Mouse (Mus musculus) spleen, adult 18-20 months (tissue): ENCODE measurements around the gene Msh2.
A peak's percentile ranks its signal among the peaks of the same experiment; 100 is the strongest.

Experiments
- DNase-seq, 2 experiments: peaks; one replicate each; pipeline ENCODE4 v3.0.0; 2022; ENCODE audit warnings: mixed read lengths in 2 of 2

The Msh2 gene

DNA sequence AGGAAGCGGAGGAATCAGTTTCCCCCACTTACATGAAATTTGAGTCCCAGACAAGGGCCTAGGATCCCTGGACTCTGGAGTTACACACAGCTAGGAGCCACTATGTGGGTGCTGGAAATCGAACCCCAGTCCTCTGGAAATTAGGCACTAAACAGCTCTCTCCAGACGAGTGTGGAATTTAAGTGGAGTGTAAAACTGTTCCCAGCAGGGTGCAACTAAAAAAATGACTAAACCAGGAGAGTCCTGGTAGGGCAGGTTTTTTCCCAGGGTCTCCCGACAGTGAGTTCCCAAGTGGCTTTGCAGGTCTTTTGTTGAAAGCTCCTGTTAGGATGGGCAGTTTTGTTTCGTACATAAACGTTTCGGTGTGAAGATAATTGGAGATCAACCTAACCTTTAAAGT lies 52.6 kb downstream of the Msh2 start:
- no peak for DNase-seq

DNA sequence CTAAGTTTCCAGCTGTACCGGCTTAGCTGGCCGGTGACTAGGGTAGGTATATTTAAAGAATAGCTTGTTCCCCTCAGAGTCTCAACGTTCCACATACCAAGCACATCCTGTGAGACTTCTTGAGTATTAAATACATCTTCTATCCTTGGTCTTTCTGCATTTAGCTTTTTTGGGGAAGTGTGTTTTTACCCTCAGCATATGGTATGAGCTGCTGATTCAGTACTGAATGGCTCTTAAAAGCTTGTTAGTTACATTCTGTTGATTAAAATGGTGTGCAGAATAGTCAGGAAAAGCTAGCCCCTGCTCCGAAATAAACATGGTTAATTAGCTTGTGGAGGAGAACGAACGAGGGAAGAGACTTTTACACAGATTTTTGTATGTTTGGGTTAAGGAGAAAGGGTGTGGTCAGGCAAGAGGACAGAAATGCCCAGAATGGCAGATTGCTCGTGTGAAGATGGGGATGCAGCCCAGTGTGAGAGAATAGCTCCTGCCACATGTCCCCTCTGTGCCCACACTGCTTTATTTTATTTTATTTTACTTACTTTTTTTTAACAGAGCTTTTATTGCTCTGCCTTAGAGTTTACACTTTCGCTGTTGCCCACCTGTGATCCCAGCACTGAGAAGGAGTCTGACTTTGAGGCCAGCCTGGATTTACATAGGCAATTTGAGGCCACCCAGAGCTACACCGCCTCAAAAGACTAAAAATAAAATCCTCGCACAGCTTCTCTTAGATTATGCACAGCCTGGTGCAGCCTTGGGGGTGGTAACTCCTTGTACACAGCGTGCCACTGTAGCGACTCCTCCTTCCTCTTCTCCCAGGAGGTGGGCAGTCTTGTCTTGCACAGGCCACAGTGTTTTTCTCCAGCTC lies 54.6 kb downstream of the Msh2 start:
- no peak for DNase-seq

DNA sequence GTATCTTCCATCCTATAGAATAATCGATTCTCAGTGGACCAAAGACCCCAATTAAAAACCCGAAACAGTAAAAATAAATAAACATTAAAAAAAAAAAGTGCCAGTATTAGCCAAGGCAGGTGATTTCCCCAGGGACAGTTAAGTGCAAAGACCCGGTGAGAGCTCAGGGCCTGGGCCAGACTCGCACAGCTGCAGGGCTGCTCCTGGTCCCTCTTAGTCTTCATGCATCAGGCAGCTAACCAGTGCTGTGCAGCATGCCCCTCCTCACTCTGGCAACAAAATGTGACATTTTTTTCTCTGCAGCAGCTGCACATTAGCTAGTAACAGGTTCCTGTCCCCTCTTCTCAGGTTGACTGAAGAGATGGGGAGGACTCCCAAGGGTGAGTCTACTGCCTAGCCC lies 59.8 kb downstream of the Msh2 start:
- DNase-seq = no peak

DNA sequence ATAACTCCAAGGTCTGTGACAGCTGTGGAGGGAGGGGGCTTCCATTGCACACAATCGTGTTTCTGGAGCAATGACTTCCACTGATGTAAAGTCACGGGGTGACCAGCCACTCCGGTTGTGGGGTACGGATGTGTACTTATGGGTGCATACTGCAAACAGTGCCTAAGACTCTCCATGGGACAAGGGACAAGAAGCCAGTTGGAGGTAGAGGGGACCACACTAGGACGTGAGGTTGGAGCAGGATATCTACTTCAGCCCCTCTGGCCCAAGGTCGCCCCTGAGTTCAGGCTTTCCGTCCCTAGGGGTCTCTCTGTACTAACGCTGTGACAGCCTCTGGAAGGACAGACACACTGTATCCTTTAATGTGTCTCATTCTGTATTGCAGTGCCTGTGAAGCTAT lies 62.3 kb downstream of the Msh2 start:
- DNase-seq = no peak

DNA sequence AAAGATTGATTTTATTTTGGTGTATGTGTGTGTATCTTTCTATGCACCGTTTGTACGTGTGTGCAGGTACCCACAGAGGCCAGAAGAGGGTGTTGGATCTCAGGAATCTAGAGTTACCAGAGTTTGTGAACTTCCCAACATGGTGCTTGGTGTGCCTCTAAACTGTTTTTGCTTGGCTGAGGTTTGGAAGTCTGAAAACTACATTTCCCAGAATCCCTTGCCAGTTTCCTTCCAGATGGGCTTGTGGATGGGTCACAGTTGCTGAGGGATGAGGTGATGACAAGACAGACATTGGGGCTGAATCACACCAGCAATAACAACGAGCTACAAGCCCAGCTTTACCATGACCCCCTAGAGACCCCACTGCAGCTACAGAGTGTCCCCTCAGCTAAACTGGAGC lies 65.0 kb downstream of the Msh2 start:
- DNase-seq = no peak

DNA sequence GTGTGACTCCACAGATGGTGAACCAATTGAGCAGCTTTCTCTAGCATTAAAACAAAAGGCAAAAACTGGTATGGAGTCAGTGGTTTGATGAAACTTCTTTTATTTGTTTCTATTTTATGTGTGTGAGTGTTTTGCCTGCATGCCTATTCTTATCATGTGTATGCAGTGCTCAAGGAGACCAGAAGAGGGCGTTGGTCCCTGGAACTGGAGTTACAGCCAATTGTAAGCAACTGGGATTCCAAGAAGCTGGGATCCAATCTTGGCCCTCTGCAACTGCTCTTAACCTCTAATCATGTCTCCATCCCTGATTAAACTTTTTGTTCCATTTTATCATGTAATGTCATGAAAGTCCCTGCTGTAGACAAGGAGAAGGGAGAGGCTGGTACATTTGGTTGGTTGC lies 67.7 kb downstream of the Msh2 start:
- no peak for DNase-seq

DNA sequence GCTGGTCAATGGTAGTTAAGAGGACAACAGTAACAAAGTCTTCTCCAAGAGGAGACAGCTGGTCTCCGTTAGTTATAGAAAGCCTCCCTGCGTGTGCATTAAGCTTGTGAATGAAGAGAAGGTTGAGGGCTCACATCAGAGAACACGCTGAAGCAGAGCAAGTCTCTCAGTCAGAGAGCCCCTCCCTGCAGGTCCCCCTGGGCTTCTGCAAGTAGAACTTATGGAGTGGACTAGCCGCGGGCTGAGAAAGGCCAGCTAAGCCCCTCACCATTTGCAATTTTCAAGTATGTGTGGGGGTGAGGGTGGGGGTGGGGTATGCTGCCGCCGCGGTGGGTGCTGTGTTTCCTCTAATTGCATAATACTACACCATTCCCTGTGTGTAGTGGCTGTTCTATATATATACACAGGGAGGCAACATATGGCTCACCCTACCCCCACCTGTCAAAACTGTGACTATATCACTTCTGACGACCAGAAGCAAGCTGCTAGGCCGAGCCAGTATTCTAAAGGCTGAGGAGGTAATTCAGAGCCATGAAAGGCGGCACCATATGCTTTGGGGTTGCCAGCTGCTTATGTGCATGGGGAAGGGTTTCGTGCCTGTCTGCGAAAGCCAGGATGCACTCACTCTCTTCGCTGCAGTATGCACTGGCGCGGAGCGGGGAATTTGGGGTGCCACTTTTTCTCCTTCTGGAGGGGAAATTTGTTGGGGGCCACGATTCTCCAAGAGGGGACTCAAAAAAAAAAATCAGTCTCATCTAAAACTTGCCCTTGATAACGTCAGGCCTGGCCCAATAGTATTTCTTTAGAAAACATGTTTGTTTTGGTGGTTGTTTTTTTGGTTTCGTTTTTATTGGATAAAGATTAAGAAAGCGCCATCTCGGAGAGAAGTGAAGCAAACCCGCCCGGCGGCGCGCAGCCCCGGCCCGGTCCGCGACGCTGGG lies 73.1 kb downstream of the Msh2 start:
- no peak for DNase-seq

DNA sequence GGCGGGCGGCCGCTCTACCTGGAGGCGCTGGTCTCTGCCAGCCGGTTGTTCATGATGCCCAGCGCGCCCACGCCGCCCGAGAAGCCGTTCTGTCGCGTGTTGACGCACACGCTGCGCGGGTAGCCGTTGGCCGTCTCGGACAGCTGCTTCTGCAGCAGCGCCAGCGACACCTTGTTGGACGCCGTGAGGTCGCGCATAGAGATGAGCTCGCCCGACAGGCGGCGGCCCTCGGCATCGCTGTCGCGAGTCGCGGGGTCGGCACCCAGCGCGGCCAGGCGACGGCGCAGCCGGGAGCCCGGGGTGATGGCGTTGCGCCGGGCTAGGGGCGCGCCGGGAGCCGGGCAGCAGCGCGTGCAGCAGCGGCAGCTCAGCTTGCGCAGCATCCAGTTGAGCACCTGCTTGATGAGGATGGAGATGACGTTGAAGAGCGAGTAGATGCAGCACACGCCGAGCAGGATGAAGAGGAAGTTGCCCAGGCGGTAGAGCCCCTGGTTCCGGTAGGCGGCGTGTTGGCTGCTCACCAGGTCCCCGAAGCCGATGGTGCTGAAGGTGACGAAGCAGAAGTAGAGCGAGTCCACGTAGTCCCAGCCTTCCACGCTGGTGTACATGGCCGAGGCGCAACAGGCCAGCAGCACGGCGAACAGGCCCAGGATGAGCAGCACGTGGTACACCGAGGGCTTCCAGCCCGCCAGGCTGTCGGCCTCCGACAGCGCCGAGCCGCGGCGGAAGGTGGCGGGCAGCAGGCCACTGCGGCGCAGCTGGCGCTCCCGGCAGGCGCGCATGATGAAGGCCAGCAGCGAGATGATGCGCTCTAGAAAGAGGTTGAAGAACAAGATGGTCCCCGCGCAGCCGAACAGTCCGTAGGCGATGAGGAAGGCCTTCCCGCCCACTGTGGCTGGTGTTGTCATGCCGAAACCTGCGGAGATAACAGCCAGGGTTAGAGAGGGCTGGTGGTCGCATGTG lies 74.1 kb downstream of the Msh2 start:
- DNase-seq = peak in 1 of 2 experiments; percentile 13

DNA sequence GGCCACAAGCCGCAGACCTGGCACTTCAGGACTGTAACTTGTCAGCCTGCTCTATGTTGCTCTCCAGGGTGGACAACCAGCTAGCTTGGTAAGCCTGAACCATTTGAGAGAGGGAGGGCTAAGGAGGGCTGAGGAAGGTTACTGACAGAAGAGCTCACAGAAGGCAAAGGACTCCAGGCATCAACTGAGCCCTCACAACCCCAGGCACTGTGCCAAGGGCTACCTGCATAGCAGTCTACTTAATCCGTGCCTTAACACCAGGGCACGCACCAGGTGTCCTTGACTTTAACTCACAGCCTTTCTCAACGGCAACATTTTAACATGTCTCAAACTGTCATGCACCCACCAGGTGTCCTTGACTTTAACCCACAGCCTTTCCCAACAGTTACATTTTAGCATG lies 88.2 kb downstream of the Msh2 start:
- DNase-seq = no peak

DNA sequence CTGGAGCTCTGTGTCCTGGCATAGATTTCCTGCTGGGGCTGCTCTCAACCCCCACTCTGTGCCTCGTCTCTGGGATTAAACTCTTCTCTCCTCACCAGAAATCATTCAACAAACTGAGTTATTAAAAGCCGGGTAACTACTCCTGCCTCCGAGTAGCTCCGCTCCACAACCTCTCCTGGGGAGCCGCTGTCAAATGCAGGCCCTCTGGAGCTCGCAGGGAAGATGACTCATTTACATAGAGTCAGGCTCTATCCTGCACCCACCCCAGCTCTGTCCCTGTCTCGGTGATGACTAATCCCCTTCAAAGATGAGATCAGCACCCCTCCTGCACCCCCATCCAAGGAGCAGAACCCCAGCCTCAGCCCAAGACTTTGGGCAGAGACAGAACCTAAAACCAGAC lies 91.0 kb downstream of the Msh2 start:
- DNase-seq = no peak

DNA sequence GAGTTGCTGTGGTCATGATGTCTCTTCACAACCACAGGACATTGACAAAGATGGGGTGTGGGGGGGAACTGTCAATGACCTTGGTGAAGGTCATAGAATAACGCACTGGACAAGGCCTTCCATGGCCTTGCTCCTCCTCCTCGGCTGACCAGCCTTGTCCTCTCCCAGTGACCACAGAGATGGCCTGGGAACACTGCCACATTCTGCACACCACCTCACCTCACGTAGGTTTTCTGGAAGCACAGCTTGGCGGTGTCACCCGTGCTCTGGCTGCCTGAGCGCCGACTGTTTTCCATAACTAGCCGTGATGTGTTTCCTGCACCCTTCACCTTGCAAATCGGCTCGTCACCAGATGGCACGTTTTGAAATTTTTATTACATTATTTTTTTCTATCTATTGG lies 92.9 kb downstream of the Msh2 start:
- no peak for DNase-seq

DNA sequence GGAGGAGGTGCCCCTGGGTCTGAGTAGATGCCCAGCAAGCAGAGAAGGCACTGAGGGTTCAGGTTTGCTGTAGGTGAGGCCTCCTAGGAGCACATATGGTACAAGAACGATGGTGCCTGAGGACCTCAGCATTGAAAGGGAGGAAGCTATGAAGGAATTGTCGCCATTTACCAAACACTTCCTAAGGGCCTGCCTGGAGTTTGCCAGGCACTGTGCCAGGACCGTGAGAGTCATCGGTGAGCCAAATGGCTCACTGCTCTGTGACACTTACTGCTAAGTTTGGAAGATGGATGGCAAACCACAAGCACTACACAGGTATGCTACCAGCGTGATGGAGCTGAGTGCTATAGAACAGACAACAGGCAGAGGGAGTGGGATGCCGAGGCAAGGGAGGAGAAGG lies 94.8 kb downstream of the Msh2 start:
- no peak for DNase-seq

DNA sequence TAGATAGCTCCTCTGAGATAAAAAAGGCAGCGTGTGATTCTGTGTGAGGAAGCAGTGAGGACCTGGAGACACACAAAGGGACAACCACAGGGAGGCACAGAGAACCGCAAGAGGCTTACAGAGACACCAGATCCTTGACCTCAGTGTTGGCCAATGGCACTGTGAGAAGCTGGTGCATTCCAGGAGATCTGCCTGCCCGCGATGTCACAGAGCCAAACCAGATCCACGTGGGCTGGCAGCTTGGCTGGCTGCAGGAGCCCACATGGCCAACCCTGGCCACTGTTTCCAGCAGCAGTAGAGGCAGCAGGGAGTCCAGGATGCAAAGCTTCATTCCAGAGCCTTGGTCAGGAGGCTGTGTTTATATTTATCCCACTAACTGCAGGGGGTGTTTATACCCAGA lies 98.6 kb downstream of the Msh2 start:
- no peak for DNase-seq

DNA sequence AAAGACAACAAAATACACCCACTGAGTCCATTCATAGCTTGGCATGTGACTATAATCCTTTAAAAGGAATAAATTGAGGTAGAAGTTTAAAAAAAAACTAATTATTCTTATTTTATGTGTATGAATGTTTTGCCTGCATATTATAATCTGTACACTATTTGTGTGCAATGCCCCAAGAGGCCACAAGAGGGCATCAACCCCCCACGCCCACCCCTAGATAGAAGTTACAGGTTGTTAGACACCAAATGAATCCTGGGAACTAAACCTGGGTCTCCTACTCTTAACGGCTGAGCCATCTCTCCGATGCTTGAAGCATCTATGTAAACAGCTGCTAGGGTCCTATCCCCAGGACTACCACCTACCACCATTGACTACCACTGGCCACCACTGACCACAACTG lies 101.0 kb downstream of the Msh2 start:
- DNase-seq = no peak
